Mouse (Mus musculus): ENCODE measurements around the gene Dab2. TPM values are rescaled to one million over a fixed set of nuclear protein-coding genes. Genes with fewer than 3 reads are reported as not detected.
A peak's percentile ranks its signal among the peaks of the same experiment; 100 is the strongest.

Gene Dab2
- polyA plus RNA-seq, 1 experiment = 21.4 TPM

GRCm38 (mm10) chr15:6431777-6432176 lies 132.2 kb downstream of the Dab2 start:
- Histone ChIP-seq H3K36me3 (ENCODE audit: control insufficient read depth, insufficient read depth, low read length, poor library complexity, severe bottlenecking) (no peaks in the 10 kb centered on the region), H3K27ac (ENCODE audit: insufficient read depth, low read length) (no peak overlapping the region), H3K4me1 (ENCODE audit: control insufficient read depth, insufficient read depth, low read length) (peaks cover 1% of the 10 kb centered on the region), H3K27me3 (ENCODE audit: control insufficient read depth, insufficient read depth, low read length, poor library complexity, severe bottlenecking) (no peaks in the 10 kb centered on the region), H3K9me3 (replicated peaks; ENCODE audit: control insufficient read depth, insufficient read depth, low read length, poor library complexity, severe bottlenecking) (no peaks in the 10 kb centered on the region), H3K9ac (ENCODE audit: low read depth, poor library complexity, severe bottlenecking) (no peak overlapping the region), H3K4me3 (ENCODE audit: low read depth, low read length) (no peak overlapping the region)
- TF ChIP-seq EP300 (IDR thresholded peaks at IDR 0.05; ENCODE audit: insufficient read depth, low read depth, low read length) (no peak), CTCF (IDR thresholded peaks at IDR 0.05; ENCODE audit: low read depth, low read length) (no peak), POLR2A (IDR thresholded peaks at IDR 0.05; ENCODE audit: insufficient read depth, low read length) (no peak)

DNA sequence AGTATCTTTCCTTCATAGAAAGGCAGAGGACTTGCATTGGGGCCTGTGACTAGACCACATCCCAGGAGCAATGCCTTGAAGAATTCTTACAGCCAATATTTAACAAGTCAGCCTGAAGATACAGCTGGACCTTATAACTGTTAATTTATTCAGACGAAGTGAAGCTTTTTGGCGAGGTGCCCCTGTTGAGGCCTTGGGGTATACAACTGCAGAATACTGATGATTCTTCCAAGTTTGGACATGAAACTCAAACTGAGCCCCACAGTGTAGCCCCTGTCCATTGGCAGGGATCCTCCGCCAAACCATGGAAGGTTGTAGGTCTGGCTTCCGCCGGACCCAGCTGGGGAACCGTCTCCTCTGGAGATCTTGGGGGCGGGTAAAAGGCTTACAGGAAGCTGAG lies 132.8 kb downstream of the Dab2 start:
- Histone ChIP-seq H3K4me3 (ENCODE audit: low read depth, low read length) (no peak overlapping the region), H3K27ac (ENCODE audit: insufficient read depth, low read length) (no peak overlapping the region), H3K4me1 (ENCODE audit: control insufficient read depth, insufficient read depth, low read length) (peaks cover 1% of the 10 kb centered on the region), H3K9ac (ENCODE audit: low read depth, poor library complexity, severe bottlenecking) (no peak overlapping the region), H3K9me3 (replicated peaks; ENCODE audit: control insufficient read depth, insufficient read depth, low read length, poor library complexity, severe bottlenecking) (no peaks in the 10 kb centered on the region), H3K27me3 (ENCODE audit: control insufficient read depth, insufficient read depth, low read length, poor library complexity, severe bottlenecking) (no peaks in the 10 kb centered on the region), H3K36me3 (ENCODE audit: control insufficient read depth, insufficient read depth, low read length, poor library complexity, severe bottlenecking) (no peaks in the 10 kb centered on the region)
- TF ChIP-seq CTCF (IDR thresholded peaks at IDR 0.05; ENCODE audit: low read depth, low read length) (no peak), POLR2A (IDR thresholded peaks at IDR 0.05; ENCODE audit: insufficient read depth, low read length) (no peak), EP300 (IDR thresholded peaks at IDR 0.05; ENCODE audit: insufficient read depth, low read depth, low read length) (no peak)

DNA sequence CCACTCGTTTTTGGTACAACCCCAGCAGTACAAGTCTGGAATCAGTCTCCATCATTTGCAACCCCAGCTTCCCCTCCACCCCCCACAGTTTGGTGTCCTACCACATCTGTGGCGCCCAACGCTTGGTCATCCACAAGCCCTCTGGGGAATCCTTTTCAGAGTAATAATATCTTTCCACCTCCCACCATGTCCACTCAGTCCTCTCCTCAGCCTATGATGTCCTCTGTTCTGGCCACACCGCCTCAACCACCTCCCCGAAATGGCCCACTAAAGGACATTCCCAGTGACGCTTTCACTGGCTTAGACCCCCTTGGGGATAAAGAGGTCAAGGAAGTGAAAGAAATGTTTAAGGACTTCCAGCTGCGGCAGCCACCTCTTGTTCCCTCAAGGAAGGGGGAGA lies 135.7 kb downstream of the Dab2 start:
- Histone ChIP-seq H3K9ac (ENCODE audit: low read depth, poor library complexity, severe bottlenecking) (no peak overlapping the region), H3K27me3 (ENCODE audit: control insufficient read depth, insufficient read depth, low read length, poor library complexity, severe bottlenecking) (no peaks in the 10 kb centered on the region), H3K4me1 (ENCODE audit: control insufficient read depth, insufficient read depth, low read length) (no peaks in the 10 kb centered on the region), H3K9me3 (replicated peaks; ENCODE audit: control insufficient read depth, insufficient read depth, low read length, poor library complexity, severe bottlenecking) (no peaks in the 10 kb centered on the region), H3K4me3 (ENCODE audit: low read depth, low read length) (no peak overlapping the region), H3K27ac (ENCODE audit: insufficient read depth, low read length) (no peak overlapping the region), H3K36me3 (ENCODE audit: control insufficient read depth, insufficient read depth, low read length, poor library complexity, severe bottlenecking) (no peaks in the 10 kb centered on the region)
- no peak for TF ChIP-seq EP300 (IDR thresholded peaks at IDR 0.05; ENCODE audit: insufficient read depth, low read depth, low read length)
- no peak for TF ChIP-seq POLR2A (IDR thresholded peaks at IDR 0.05; ENCODE audit: insufficient read depth, low read length)
- TF ChIP-seq CTCF (IDR thresholded peaks at IDR 0.05; ENCODE audit: low read depth, low read length) = no peak

GRCm38 (mm10) chr15:6435773-6436172 lies 136.2 kb downstream of the Dab2 start:
- no peak overlapping the region for H3K9ac ChIP-seq (ENCODE audit: low read depth, poor library complexity, severe bottlenecking)
- no peaks in the 10 kb centered on the region for H3K36me3 ChIP-seq (ENCODE audit: control insufficient read depth, insufficient read depth, low read length, poor library complexity, severe bottlenecking)
- no peaks in the 10 kb centered on the region for H3K9me3 ChIP-seq (replicated peaks; ENCODE audit: control insufficient read depth, insufficient read depth, low read length, poor library complexity, severe bottlenecking)
- H3K27me3 ChIP-seq (ENCODE audit: control insufficient read depth, insufficient read depth, low read length, poor library complexity, severe bottlenecking) = no peaks in the 10 kb centered on the region
- no peak overlapping the region for H3K4me3 ChIP-seq (ENCODE audit: low read depth, low read length)
- H3K4me1 ChIP-seq (ENCODE audit: control insufficient read depth, insufficient read depth, low read length) = no peaks in the 10 kb centered on the region
- TF ChIP-seq CTCF (IDR thresholded peaks at IDR 0.05; ENCODE audit: low read depth, low read length) = peak; percentile 54
- no peak for TF ChIP-seq POLR2A (IDR thresholded peaks at IDR 0.05; ENCODE audit: insufficient read depth, low read length)
- no peak overlapping the region for H3K27ac ChIP-seq (ENCODE audit: insufficient read depth, low read length)

DNA sequence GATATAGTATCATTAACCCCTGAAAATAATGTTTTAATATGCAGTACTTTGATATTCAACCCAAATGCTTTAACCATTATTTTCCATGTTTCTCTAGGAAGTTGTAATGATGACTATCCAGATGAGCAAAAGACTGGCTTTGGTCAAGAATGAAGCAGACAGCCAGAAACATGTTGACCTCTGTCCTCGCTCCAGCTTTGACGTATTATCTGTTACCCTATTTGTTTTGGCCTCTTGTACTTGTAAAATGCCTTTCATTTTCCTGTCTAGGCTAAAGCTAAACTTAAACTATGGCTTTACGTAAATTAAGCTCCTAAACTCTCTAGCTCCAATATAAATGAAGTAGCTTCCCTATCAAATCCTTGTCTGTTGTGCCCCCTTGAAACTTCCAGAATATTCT lies 139.1 kb downstream of the Dab2 start:
- Histone ChIP-seq H3K4me1 (ENCODE audit: control insufficient read depth, insufficient read depth, low read length) (no peaks in the 10 kb centered on the region), H3K9me3 (replicated peaks; ENCODE audit: control insufficient read depth, insufficient read depth, low read length, poor library complexity, severe bottlenecking) (no peaks in the 10 kb centered on the region), H3K4me3 (ENCODE audit: low read depth, low read length) (no peak overlapping the region), H3K9ac (ENCODE audit: low read depth, poor library complexity, severe bottlenecking) (no peak overlapping the region), H3K27ac (ENCODE audit: insufficient read depth, low read length) (no peak overlapping the region), H3K36me3 (ENCODE audit: control insufficient read depth, insufficient read depth, low read length, poor library complexity, severe bottlenecking) (no peaks in the 10 kb centered on the region), H3K27me3 (ENCODE audit: control insufficient read depth, insufficient read depth, low read length, poor library complexity, severe bottlenecking) (no peaks in the 10 kb centered on the region)
- no peak for TF ChIP-seq EP300 (IDR thresholded peaks at IDR 0.05; ENCODE audit: insufficient read depth, low read depth, low read length)
- no peak for TF ChIP-seq POLR2A (IDR thresholded peaks at IDR 0.05; ENCODE audit: insufficient read depth, low read length)
- TF ChIP-seq CTCF (IDR thresholded peaks at IDR 0.05; ENCODE audit: low read depth, low read length) = no peak

- H3K9me3 ChIP-seq (replicated peaks; ENCODE audit: control insufficient read depth, insufficient read depth, low read length, poor library complexity, severe bottlenecking) = no peaks in the 10 kb centered on the region
- no peak overlapping the region for H3K9ac ChIP-seq (ENCODE audit: low read depth, poor library complexity, severe bottlenecking)
- H3K36me3 ChIP-seq (ENCODE audit: control insufficient read depth, insufficient read depth, low read length, poor library complexity, severe bottlenecking) = no peaks in the 10 kb centered on the region
- no peak for TF ChIP-seq CTCF (IDR thresholded peaks at IDR 0.05; ENCODE audit: low read depth, low read length)
- TF ChIP-seq EP300 (IDR thresholded peaks at IDR 0.05; ENCODE audit: insufficient read depth, low read depth, low read length) = no peak
- no peak for TF ChIP-seq POLR2A (IDR thresholded peaks at IDR 0.05; ENCODE audit: insufficient read depth, low read length)
- H3K27me3 ChIP-seq (ENCODE audit: control insufficient read depth, insufficient read depth, low read length, poor library complexity, severe bottlenecking) = no peaks in the 10 kb centered on the region
- no peak overlapping the region for H3K27ac ChIP-seq (ENCODE audit: insufficient read depth, low read length)
- H3K4me3 ChIP-seq (ENCODE audit: low read depth, low read length) = no peak overlapping the region
- no peaks in the 10 kb centered on the region for H3K4me1 ChIP-seq (ENCODE audit: control insufficient read depth, insufficient read depth, low read length)
Observed at GRCm38 (mm10) chr15:6444452-6444851, 144.9 kb downstream of the Dab2 start.

Measured in ES-Bruce4 (cell line).